Mouse (Mus musculus) heart, embryonic 14.5 days (tissue): ENCODE results near the gene Stk33. TPM values are rescaled to one million over a fixed set of nuclear protein-coding genes. Genes with fewer than 3 reads are reported as not detected.

Source experiments
- ATAC-seq: fragments of 200-750 bp; cut with Nextera tagmentation; 2 replicates; pipeline ENCODE4 v1.8.0; 2017; ENCODE audit warnings: low read depth, moderate TSS enrichment; ENCODE audit not compliant: insufficient number of reproducible peaks, insufficient read depth, low FRiP score
- H3K27ac ChIP-seq, 2 experiments: fragments of 200-500 bp in 1 of 2; fragments of 300-500 bp in 1 of 2; sonication (generic) in 1 of 2; replicated peaks in 1 of 2; 2 replicates each; pipeline ENCODE4 v1.5.1; 2012 to 2014; ENCODE audit warnings: low read depth in 2 of 2, low read length in 2 of 2, control low read depth in 1 of 2, mild to moderate bottlenecking in 1 of 2, mixed read lengths in 1 of 2; ENCODE audit not compliant: control insufficient read depth in 1 of 2, insufficient read depth in 1 of 2
- H3K27me3 ChIP-seq: fragments of 300-500 bp; sonication (generic); 2 replicates; pipeline ENCODE4 v1.6.1; 2014; ENCODE audit warnings: mild to moderate bottlenecking, low read length, control low read depth; ENCODE audit not compliant: control insufficient read depth, insufficient read depth
- H3K36me3 ChIP-seq: fragments of 300-500 bp; sonication (generic); 2 replicates; pipeline ENCODE4 v1.6.1; 2014; ENCODE audit warnings: mild to moderate bottlenecking, control low read depth, low read length, mixed read lengths; ENCODE audit not compliant: control insufficient read depth, insufficient read depth
- H3K4me1 ChIP-seq, 2 experiments: fragments of 200-500 bp in 1 of 2; fragments of 300-500 bp in 1 of 2; sonication (generic) in 1 of 2; 2 replicates each; pipeline ENCODE4 v1.6.1; 2012 to 2014; ENCODE audit warnings: low read length in 2 of 2, control low read depth in 1 of 2, mixed read lengths in 1 of 2; ENCODE audit not compliant: control insufficient read depth in 2 of 2, insufficient read depth in 2 of 2
- H3K4me2 ChIP-seq: fragments of 300-500 bp; sonication (generic); 2 replicates; pipeline ENCODE4 v1.6.1; 2014; ENCODE audit warnings: mild to moderate bottlenecking, low read length
- H3K4me3 ChIP-seq, 2 experiments: fragments of 200-500 bp in 1 of 2; fragments of 300-500 bp in 1 of 2; sonication (generic) in 1 of 2; 2 replicates each; pipeline ENCODE4 v1.5.1; 2012 to 2014; ENCODE audit warnings: low read length in 2 of 2, mild to moderate bottlenecking in 2 of 2, control low read depth in 1 of 2, low read depth in 1 of 2, moderate library complexity in 1 of 2; ENCODE audit not compliant: control insufficient read depth in 1 of 2, insufficient read depth in 1 of 2
- H3K9ac ChIP-seq: fragments of 300-500 bp; sonication (generic); 2 replicates; pipeline ENCODE4 v1.6.1; 2014; ENCODE audit warnings: mild to moderate bottlenecking, low read length
- H3K9me3 ChIP-seq: fragments of 300-500 bp; sonication (generic); 2 replicates; pipeline ENCODE4 v1.6.1; 2016; ENCODE audit warnings: low read length, control low read depth; ENCODE audit not compliant: control insufficient read depth
- WGBS: fragments of 180-500 bp; shearing (Covaris S2); extraction: QIAGEN DNeasy Blood & Tissue Kit; methylation state at CpG from one replicate; pipeline ENCODE4 v1.1.7; 2014; 5-methylcytosine and 5-hydroxymethylcytosine counted together
- polyA plus RNA-seq: library from polyadenylated mRNA; unstranded; fragments of >200 nt; fragmentation: Nextera tagmentation; extraction: Ambion mirVana; gene quantifications from 2 replicates; pipeline ENCODE4 v1.2.1, GENCODE M21; 2014

Gene Stk33
- polyA plus RNA-seq, 1 experiment from 2014 or later = 0.26 TPM

DNA sequence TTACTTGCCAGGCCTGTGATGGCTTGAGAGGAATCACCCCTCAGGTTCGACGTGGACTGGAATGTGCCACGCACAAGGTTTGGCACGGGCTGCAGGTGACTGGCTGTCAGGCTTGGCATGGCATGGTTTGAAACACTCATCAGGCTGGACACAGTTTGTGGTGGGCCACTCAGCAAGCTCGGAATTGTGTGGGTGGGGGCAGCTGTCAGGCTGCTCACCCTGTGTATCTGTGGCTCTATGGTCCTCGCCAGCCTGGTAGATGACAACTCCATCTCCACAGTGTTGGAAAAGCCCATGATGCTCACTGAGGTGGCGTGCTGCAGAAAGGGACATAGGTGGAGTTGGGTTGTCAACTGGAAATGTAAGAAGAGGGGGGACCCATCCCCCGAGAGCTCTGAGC, 21.8 kb upstream of the Stk33 start:
- ATAC-seq = no peak
- no peaks in the 10 kb centered on the region; a peak in 1 of 4 replicates for H3K4me1 ChIP-seq

DNA sequence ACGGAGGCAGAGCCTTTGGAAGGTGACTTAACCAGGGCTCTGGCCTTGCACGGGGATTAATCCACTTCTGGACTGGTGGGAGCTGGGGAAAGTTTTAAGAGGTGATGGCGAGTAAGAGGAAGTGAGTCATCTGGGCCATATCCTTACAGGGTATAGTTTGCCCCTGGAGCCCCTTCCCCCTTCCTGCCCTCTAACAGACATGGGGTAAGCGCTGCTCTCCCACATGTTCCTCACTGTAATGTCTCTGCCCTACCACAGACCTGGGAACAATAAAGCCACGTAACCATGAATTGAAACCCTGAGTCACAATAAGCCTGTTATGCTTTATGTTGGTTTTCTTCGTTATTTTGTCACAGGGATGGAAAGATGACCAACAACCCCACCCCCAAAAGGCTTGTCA, 17.7 kb upstream of the Stk33 start:
- 58% methylated on average over 6 of the region's 6 CpGs for WGBS
- Histone ChIP-seq H3K4me2 (no peak overlapping the region), H3K4me1 (no peaks in the 10 kb centered on the region; a peak in 1 of 4 replicates), H3K27ac (no peak overlapping the region), H3K9me3 (no peaks in the 10 kb centered on the region), H3K9ac (no peak overlapping the region), H3K4me3 (no peak overlapping the region), H3K27me3 (no peaks in the 10 kb centered on the region), H3K36me3 (no peaks in the 10 kb centered on the region)
- ATAC-seq = no peak

More for the DNA sequence above, 21.8 kb upstream of the Stk33 start:
- H3K4me2 ChIP-seq = no peak overlapping the region
- no peaks in the 10 kb centered on the region for H3K27me3 ChIP-seq
- H3K9me3 ChIP-seq = no peaks in the 10 kb centered on the region
- H3K27ac ChIP-seq = no peak overlapping the region
- H3K4me3 ChIP-seq = no peak overlapping the region
- no peaks in the 10 kb centered on the region for H3K36me3 ChIP-seq
- WGBS = 84% methylated on average over 8 of the region's 8 CpGs
- no peak overlapping the region for H3K9ac ChIP-seq

DNA sequence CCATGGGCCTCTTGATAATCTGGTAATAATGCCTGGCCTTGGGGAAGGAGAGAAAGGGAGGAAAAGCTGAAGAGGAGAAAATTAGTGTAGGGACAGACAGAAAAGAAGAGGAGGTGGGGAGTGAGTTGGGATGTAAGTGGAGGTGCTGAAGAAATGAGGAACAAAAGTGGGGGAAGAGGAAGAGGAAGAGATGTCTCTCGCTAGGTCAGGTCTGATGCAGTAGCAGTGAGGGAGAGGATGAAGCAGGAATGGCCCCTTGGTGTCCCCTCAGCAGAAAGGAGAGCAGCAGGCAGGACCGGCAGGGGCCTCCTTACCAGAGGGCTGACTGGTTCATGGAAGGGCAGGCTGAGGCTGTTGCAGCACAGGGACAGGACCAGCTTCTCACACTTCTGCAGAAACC, 16.9 kb upstream of the Stk33 start:
- no peak overlapping the region for H3K4me2 ChIP-seq
- H3K36me3 ChIP-seq = no peaks in the 10 kb centered on the region
- 64% methylated on average over 2 of the region's 2 CpGs for WGBS
- no peak overlapping the region for H3K27ac ChIP-seq
- H3K9me3 ChIP-seq = no peaks in the 10 kb centered on the region
- H3K27me3 ChIP-seq = no peaks in the 10 kb centered on the region
- H3K9ac ChIP-seq = no peak overlapping the region
- ATAC-seq = no peak
- no peak overlapping the region for H3K4me3 ChIP-seq
- H3K4me1 ChIP-seq = no peaks in the 10 kb centered on the region; a peak in 1 of 4 replicates

DNA sequence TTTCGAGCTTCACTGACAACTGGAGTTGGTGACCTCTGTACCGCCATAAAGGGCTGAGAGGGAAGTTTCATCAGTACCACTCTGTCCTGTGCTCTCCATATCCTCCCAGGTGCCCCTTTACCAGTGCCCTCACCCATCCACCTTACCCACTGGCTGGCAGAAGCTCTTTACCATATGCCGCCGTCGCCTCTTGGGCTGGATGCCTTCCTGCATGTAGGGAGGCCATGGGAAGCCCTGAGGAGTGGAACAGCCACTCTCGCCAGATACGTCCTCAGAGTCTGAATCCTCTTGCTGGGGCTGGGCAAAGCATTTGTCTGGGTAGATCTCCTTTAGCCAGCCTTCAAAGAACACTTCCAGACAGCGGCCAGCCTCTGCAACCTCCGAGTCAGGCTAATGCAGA, 16.0 kb upstream of the Stk33 start:
- Histone ChIP-seq H3K9me3 (no peaks in the 10 kb centered on the region), H3K4me3 (no peak overlapping the region), H3K4me2 (no peak overlapping the region), H3K27me3 (no peaks in the 10 kb centered on the region), H3K27ac (no peak overlapping the region), H3K4me1 (no peaks in the 10 kb centered on the region; a peak in 1 of 4 replicates), H3K9ac (no peak overlapping the region), H3K36me3 (no peaks in the 10 kb centered on the region)
- ATAC-seq = no peak
- 85% methylated on average over 9 of the region's 9 CpGs for WGBS

DNA sequence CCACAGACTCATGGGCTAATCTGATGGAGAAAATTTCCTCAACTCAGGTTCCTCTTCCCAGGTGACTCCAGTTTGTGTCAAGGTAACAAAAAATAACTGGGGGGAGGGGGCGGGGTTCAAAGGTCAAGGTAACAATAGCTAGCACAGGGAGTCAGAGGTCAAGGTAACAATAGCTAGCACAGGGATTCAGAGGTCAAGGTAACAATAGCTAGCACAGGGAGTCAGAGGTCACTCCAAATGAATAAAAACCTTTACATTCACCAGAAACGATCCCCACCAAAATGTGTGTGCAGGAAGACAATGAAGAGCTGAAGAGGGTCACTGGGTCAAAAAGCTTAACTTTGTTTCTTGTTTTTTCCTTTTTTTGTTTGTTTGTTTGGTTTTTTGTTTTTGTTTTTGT, 9.2 kb upstream of the Stk33 start:
- H3K4me1 ChIP-seq = no peaks in the 10 kb centered on the region
- 62% methylated on average over 2 of the region's 2 CpGs for WGBS

DNA sequence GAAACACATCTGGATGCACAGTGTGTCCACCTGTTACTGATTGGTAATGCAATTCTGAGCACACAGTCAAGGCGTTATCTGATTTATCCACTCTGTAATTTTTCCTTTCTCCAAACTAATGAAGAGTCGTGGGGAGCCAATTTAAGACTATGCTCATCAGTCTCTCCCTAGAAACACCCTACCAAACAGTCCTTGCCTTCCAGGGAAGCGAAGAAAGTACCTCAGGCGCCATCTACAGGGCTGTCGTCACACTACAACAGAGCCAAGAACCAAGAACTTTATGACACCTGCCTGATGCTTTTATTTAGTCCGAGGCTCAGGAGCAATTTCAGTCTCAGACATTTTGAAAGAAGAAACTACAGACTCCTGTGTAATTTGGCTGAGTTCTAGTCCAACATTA, 6.1 kb upstream of the Stk33 start:
- no peak for ATAC-seq
- H3K27ac ChIP-seq = no peak overlapping the region
- H3K27me3 ChIP-seq = peaks cover 6% of the 10 kb centered on the region; the same call in 1 of the 2 replicates
- H3K9me3 ChIP-seq = no peaks in the 10 kb centered on the region
- 8% methylated on average over 6 of the region's 6 CpGs for WGBS
- H3K36me3 ChIP-seq = no peaks in the 10 kb centered on the region
- no peak overlapping the region for H3K9ac ChIP-seq
- no peaks in the 10 kb centered on the region for H3K4me1 ChIP-seq
- H3K4me3 ChIP-seq = no peak overlapping the region
- H3K4me2 ChIP-seq = no peak overlapping the region

More for the DNA sequence above, 9.2 kb upstream of the Stk33 start:
- H3K27ac ChIP-seq = no peak overlapping the region
- no peak overlapping the region for H3K4me3 ChIP-seq
- no peak overlapping the region for H3K4me2 ChIP-seq
- no peak overlapping the region for H3K9ac ChIP-seq
- no peaks in the 10 kb centered on the region for H3K27me3 ChIP-seq
- H3K9me3 ChIP-seq = no peaks in the 10 kb centered on the region
- ATAC-seq = no peak
- H3K36me3 ChIP-seq = no peaks in the 10 kb centered on the region

DNA sequence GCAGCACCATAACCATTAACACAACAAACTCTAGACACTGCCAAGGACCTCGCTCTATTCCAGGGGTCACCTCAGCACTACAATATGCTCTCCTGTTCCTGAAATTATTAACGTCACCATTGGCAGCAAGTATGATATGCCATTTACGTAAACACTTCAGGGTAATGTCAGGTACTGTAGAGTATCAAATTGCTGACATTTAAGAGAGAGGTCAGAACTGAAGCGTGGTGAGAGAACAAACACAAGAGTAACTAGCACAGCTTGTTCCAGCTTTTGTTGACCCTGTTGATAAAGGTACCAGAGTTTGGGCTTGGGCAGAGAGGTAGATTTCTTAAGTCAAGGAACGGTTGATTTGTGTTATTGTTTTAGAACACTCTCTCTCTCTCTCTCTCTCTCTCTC, 3.9 kb upstream of the Stk33 start:
- Histone ChIP-seq H3K4me1 (peaks cover 2 to 11% of the 10 kb centered on the region in 2 experiments; a peak in 3 of 4 replicates), H3K27me3 (peaks cover 29% of the 10 kb centered on the region), H3K9me3 (no peaks in the 10 kb centered on the region), H3K9ac (no peak overlapping the region), H3K36me3 (no peaks in the 10 kb centered on the region), H3K27ac (no peak overlapping the region), H3K4me3 (no peak overlapping the region), H3K4me2 (no peak overlapping the region)
- no peak for ATAC-seq
- 69% methylated on average over 5 of the region's 5 CpGs for WGBS

DNA sequence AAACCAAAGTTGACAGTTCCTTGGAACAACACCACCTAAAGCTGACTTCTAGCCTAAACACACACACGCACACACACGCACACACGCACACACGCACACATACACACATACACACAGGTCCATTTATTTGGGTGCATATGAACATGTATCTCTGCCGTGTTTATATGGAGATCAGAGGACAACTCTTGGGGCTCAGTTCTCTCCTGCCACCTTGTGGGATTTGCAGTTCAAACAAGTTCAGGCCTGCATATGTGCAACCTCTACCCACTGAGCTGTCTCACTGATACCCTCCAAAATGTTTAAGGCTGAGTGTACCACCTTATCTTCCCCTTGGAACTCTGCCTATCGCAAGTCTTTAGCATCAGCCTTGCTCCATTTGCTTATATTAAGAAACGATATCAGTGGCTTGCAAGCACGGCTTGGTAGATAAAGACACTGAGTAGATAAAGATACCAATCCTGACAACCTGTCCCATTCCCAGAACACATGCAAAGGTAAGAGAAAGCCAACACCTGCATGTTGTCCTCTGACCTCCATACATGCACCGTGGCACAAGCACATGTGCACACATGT, 1.9 kb upstream of the Stk33 start:
- H3K9ac ChIP-seq = no peak overlapping the region
- H3K4me1 ChIP-seq = peaks cover 2 to 11% of the 10 kb centered on the region in 2 experiments; a peak in 3 of 4 replicates
- H3K36me3 ChIP-seq = no peaks in the 10 kb centered on the region
- no peaks in the 10 kb centered on the region for H3K9me3 ChIP-seq
- no peak overlapping the region for H3K4me3 ChIP-seq
- ATAC-seq = no peak
- H3K27me3 ChIP-seq = peaks cover 37% of the 10 kb centered on the region
- H3K4me2 ChIP-seq = no peak overlapping the region
- 67% methylated on average over 9 of the region's 9 CpGs for WGBS
- no peak overlapping the region for H3K27ac ChIP-seq
